Mouse (Mus musculus): ENCODE measurements around the gene Mtm1. TPM values are rescaled to one million over a fixed set of nuclear protein-coding genes. Genes with fewer than 3 reads are reported as not detected.

Mtm1 gene
- polyA plus RNA-seq (2012; rRNA removed), result 0.69 TPM in 2 replicates

DNA sequence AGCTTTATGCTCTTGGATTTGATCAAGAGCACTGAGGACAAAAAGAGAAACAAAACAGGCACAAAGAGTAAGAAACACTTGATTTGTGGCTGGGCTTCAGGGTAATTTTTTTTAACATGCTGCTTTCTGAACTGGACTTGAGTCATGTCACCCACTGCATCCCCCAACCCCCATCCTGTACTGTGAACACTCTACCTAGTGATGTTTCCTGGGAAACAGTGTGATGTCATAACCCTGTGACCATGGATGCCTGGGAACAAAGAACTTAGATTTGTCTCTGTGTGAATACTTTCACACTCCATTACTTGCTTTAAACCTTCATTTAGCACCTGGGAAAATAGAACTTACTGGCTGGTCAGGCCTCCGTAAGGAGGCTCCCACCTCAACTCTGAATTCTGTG lies at the start of gene Mtm1:
Gene Mtm1, plus strand, starts transcription at position 301 of the 400 bp plus-strand sequence.

DNA sequence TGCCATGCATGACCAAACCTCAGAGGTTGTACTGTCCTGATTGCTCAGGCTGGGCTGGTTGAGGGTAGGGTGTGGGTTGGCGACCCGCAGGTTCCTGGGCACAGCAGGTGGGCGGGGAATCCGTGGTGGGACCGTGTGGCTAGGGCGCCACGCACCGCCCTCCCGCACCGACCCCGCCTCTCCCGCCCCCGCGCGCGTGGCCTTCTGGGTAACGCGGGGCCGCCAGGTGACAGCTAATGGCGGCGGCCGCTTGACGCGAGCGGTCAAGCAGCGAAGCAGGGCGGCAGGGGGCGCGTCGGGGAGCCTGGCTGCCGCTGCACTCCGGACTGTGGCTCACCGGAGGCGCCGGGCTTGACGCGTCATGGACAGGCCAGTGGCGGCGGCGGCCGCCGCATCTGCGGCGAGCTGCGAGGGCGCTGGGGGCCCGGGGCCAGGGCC lies 154.0 kb downstream of the Mtm1 start, which contains the start of gene Mtmr1:
Gene Mtmr1, plus strand, starts transcription at position 207 of the 438 bp plus-strand sequence.

Other genes with a start within 250 kb of the Mtm1 start
- gene Mamld1, start 160.5 kb upstream of the Mtm1 start, polyA plus RNA-seq (2012; rRNA removed), result 11.7 and 19.7 TPM in 2 replicates
- 6.1 and 6.8 TPM in 2 replicates for gene Mtmr1, start 154.0 kb downstream of the Mtm1 start, polyA plus RNA-seq (2012; rRNA removed)

Data from ovary, adult 2 months (tissue).